Mouse (Mus musculus) megakaryocyte, embryonic 14.5 days (primary cell): ENCODE data around the gene Gm20388.

Experiments used
- FLI1 ChIP-seq: IDR thresholded peaks from 2 replicates; pipeline ENCODE4 v1.6.1; 2012; ENCODE audit warnings: low read length, inconsistent platforms, mixed read lengths
- GATA1 ChIP-seq: IDR thresholded peaks from 3 replicates; pipeline ENCODE4 v1.6.1; 2012; ENCODE audit warnings: mixed read lengths, low read length, inconsistent platforms, borderline replicate concordance

DNA sequence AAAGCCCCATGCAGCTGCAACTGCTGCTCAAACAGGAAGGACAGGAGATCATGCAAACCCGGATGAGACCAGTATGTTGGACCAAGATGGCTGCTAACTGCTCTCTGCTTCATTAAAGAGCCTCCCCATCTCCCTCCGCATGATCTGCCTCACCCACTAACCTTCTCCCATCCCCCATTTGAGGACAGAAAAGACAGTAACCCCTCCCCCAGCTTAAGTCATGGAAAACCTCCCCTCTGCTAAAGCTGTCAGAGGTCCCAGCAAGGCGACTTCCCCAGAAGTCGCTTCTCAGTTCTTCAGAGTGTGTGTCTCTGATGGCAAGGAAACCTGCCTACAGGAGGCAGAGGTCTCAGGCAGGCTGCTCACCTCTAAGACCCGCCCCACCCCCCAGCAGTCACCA, 1777.9 kb downstream of the Gm20388 start:
- TF ChIP-seq GATA1 (no peak), FLI1 (no peak)
